Mouse (Mus musculus): ENCODE results near the gene Rlf.
A peak's percentile ranks its signal among the peaks of the same experiment; 100 is the strongest.
"Not testable (repeated sequence)": the region's sequence is repeated elsewhere in the genome, so short reads cannot be mapped to it uniquely, and the experiment has no call there.

The Rlf gene

DNA sequence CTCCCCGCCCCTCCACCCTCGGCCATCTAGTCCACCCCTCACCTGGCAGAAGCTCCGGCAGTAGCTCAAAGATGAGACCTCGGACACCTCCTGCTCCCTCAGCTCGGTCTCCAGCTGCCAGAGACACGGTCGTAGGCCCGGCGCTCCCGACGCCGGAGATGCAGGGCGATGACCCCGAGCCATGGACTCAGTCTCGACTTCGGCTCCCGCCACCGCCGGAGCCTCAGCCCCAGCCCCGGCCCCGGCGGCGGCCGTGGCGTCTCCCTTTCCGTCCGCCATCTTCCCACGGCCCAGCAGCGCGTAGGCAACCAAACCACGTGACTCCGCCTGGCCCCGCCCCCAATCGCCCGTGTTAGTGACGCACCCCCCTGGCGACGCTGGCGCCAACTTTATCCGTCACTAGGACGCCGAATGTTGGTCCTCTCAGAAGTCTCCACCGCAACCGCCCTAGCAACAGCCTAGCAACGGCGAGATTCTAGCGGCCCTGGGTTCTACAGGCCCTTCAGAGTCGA is at the start of gene Rlf:
Gene Rlf, minus strand, starts transcription at position 292 of the 512 bp plus-strand sequence.
- DNase-seq (ENCODE audit: low read depth) = peak; percentile 99

GRCm38 (mm10) chr4:121241612-121242000 is 26.7 kb upstream of the Rlf start:
- DNase-seq (ENCODE audit: low read depth) = no peak

DNA sequence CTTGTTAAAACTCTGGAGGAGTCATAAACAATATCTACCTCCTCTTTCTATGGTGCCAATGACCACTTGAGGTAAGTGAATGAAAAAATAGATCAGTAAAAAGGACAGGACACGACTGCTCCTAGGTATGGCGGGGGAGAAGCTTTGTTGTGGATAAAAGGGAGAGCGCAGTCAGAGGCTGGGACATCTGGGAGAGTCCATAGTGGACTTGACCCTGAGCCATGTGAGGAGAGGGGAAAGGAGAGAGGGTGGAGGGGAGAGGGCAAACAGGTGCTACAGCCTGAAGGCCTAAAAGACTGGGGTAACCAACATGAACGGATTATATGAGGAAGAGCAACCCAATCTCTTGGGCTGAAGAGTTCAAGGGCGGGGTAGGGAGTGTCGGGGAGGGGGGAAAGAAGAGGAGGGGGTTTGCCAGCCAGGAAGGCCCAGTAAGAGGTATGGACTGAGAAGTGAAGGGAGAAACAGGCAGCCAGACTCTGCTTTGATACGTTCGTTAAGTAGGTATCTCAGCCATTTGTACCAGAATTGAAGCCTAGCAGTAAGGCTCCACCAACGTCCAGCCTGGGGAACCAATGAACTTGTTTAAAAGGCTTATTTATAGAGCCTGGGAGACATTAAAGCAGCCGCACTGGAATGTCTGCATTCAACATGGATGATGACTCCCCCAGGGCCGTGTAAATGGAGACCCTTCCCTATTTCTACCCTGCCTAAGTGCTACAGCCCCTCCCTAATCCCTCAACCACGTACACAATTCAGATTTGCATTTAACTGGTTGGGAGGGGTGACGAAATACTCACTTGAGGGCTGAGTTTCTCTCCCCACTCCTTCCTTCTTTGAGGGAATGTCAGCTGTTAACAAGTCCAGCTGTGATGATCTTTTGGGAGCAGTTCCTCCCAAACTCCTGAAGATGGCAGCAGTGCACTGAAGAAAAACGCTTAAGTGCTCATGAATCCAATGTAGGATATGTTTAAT is 26.0 kb upstream of the Rlf start:
- peak; percentile 65 for DNase-seq (ENCODE audit: low read depth)

GRCm38 (mm10) chr4:121239878-121240277 is 25.0 kb upstream of the Rlf start:
- DNase-seq (ENCODE audit: low read depth) = no peak

DNA sequence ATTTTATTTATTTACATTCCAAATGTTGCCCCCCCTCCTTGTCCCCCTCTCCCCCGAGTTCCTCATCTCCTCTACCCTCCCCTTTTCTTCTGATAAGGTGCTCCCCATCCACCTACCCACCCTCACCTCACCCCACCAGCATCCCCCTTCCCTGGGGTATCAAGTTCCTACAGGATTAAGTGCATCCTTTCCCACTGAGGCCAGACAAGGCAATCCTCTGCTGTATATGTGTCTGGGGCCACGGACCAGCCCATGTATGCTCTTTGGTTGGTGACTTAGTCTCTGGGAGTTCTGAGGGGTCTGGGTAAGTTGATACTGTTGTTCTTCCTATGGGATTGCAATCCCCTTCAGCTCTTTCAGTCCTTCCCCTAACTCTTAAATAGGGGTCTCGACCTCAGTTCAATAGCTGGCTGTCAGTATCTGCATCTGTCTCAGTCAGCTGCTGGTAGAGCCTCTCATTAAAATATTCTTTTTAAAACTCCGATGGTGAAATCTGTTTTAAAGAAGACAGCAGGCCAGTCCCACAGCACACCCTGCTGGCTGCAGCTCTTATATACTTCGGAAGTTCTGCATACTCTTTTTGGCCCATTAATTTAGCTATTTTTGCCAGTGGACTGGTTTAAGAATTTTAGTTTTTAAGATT is 17.0 kb upstream of the Rlf start:
- DNase-seq (ENCODE audit: low read depth) = peak; percentile 64

GRCm38 (mm10) chr4:121230943-121231614 is 16.2 kb upstream of the Rlf start:
- DNase-seq (ENCODE audit: low read depth) = peak; percentile 30

DNA sequence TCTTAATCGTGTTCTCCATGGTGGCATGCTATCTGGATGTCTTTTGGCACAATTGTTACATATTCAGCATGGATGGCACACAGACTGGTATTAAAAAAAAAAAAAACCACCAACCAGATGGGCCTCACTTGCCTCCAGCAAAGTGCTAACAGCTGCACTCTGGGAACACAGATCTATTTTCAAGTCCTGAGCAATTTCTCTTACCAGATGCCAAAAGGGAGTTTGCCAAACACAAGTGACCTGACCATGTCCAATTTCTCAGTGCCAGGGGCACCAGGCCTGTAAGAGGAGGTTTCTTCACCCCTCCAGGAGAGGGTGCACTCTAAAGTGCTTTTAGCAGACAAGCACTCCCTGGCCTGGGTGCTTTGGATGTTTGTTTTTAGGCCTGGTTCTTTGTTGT is 12.2 kb upstream of the Rlf start:
- DNase-seq (ENCODE audit: low read depth) = no peak

GRCm38 (mm10) chr4:121225177-121225576 is 10.3 kb upstream of the Rlf start:
- DNase-seq (ENCODE audit: low read depth) = no peak

GRCm38 (mm10) chr4:121223136-121223535 is 8.3 kb upstream of the Rlf start:
- DNase-seq (ENCODE audit: low read depth) = no peak

DNA sequence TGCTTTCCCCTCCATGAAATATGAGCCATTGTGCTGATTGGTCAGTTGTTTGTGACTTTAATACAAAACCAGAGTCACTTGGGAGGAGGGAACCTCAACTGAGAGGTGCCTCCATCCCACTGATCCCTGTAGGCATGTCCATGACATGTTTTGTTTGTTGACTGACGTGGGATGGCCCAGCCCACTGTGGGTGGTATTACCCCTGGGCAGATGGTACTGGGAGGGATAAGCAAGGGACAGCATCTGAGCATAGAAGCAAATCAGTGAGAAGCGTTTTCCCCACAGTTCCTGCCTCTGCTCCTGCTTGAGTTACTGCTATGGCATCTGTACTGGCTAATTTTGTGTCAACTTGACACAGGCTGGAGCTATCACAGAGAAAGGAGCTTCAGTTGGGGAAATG is 1.3 kb upstream of the Rlf start:
- DNase-seq (ENCODE audit: low read depth) = peak; percentile 21

DNA sequence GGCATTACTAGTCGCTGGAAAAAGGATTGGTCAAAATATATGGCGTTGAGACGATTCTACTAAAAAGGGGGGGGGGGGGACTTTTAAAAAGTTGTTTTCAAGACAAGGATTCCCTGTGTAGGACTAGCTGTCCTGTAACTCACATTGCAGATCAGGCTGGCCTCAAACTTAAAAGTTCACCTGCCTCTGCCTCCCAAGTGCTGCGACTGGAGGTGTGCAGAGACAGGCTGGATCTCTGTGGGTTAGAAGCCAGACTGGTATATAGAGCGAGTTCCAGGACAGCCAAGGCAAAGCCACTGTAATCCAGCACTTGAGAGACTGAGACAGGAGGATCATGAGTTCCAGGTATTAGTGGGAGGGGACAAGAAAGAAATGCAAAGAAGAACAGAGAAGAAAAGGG is 605 bp upstream of the Rlf start:
- DNase-seq (ENCODE audit: low read depth) = peak; percentile 48

DNA sequence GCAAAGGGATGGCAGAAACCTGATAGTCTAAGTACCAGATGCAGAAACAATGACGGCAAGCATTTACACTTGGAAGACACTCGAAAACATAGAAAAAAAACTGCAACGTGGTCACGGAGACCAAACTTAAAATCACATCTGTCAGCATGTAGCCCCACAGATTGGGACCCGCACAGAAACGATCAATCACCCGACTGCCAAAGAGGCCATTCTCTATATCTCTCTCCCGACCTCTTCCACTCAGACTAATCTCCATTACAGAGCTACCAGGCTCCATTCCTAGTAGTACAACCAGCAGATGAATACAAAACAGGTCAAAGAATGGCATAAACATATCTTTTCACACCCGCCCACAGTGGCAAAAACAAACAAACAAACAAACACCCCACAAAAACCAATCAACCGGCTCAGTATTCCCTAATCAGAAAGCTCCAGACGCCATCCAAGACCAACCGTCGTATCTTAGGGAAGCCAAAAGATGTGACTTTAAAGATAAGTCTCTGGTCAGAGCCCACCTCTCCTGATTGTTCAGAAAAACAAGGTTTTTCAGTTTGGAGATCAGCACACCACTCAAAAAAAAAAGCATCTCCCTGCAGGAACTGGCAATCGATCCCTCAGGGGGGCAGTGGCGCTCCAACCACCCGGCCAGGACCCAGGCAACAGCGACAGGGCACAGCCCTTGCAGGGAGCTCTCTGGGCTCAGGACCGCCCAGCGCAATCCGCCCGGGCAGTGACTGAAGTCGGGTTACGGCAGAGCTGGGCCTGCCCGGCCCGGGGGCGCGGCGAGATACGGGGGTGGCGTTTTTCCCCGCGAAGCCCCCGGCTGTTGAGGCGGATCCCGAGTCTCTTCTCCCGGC is 720 bp downstream of the Rlf start:
- DNase-seq (ENCODE audit: low read depth) = peak; percentile 71

DNA sequence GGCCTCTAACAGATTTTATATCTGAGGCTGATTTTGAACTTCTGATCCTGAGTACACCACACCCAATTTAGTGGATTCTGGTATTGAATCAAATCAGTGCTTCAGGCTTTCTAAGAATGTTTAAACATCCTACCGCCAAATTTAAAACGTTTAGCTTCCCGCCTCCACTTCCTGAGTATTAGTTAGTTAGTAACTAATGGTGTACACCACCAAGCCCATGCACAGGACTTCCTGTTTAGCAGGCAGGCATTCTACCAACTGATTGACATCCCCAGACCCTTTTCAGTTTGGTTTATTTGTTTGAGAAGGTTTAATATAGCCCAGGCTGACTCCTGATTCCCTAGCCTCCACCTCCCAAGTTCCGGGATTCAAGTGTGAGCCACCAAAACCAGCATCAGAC is 6.0 kb downstream of the Rlf start:
- DNase-seq (ENCODE audit: low read depth) = peak; percentile 52

GRCm38 (mm10) chr4:121197856-121198255 is 17.0 kb downstream of the Rlf start:
- DNase-seq (ENCODE audit: low read depth) = no peak

DNA sequence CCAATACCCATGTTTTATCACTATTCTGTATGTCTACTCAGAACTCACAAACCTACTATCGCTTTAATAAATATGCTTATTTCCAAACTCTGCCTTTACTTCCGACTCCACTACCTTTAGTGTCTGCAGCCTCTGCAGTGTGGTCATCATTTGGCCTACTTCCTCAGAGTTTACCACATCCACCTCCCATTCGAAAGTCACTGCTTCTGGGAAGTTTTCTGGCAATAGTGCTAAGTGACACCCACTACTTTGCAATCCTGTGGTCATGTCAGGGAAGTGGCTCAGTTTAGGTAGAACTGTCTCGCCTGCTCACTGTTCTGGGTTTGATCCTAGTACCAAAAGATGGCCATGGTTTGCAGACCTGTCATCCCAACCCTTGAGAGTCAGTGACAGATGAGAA is 17.9 kb downstream of the Rlf start:
- DNase-seq (ENCODE audit: low read depth) = peak; percentile 51

DNA sequence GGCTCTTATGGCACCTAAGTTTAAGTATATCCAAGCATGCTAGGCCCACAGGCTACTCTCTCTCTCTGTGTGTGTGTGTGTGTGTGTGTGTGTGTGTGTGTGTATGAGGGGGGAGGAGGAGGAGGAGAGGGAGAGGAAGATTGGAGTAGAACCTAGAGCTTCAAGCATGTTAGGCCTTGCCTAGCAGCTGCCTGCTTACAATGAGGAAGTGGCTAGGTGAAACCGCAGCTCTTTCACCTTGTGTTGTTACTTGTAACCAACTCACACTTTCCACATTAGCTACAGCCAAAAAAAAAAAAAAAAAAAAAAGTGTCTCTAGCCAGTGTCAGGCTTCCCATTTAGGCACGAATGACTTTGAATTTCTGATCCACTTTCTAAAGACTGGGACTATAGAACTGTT is 18.7 kb downstream of the Rlf start:
- DNase-seq (ENCODE audit: low read depth) = peak; percentile 82

DNA sequence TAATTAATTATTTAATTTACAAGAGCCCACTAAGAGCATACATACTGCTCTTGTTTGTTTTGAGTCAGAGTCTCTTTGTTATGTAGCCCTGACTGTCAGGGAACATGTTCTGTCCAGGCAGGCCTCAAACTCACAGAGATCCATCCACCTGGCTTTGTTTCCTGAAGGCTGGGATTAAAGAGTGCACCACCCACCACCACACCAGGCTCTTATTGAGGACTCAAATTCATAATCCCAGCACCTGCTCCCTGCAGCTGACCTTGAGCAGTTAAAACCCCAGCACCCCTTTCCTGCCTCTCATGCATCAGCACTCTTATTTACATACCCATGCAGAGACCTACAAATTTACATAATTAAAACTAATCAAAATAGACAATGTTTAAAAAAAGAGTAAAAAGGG is 20.1 kb downstream of the Rlf start:
- DNase-seq (ENCODE audit: low read depth) = no peak

DNA sequence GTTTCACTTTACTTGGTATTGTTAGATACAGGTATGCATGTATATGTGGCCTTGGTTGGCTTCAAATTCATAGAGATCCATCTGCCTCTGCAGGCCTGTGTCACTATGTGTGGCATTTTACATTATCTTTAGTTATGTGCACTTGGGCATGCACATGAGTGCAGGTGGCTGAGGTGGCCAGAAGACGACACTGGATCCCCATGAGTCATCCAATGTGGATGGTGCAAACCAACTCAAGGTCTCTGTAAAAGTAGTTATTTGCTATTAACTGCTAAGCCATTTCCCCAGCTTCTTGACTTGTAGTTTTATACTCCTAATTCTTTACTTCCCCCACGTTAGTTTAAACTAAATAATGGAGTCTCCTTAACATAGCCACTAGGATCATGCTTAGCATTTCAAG is 22.6 kb downstream of the Rlf start:
- DNase-seq (ENCODE audit: low read depth) = no peak

DNA sequence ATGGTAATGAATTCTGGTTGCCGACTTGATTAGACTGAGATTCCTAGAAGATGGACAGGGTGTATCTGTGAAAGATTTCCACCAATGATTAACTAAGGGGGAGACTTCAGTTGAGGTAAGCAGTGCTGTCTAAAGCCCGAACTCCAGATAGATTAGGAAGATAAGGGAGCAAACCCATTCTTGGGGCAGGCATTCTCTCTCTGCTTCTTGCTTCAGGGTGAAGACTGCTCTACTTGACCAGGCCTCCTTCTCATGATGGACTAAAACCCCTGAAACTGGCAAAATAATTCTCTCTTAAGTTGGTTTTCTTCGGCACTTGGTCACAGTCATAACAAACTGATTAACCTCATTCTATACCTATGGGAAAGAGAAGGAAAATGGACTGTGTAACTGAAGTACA is 25.5 kb downstream of the Rlf start:
- no peak for DNase-seq (ENCODE audit: low read depth)

GRCm38 (mm10) chr4:121179669-121180068 is 35.2 kb downstream of the Rlf start:
- DNase-seq (ENCODE audit: low read depth) = no peak

DNA sequence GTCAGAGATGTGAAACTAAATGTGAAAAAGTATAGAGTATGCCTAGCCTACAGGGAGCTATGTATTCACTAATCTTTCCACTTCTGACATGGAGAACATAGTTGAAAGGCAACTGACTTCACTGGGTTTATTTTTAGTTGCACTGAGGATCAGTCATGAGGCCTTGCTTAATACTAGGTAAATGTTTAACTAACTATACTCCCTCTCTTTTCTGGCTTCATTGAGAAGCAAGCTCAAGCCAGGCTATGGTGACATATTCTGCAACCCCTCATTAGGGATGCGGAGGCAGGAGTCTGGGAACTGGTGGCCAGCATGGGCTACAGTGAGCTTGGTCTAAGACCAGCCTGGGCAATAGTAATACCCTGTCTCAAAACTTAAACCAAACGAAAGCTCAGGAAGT is 47.2 kb downstream of the Rlf start:
- DNase-seq (ENCODE audit: low read depth) = no peak

GRCm38 (mm10) chr4:121166697-121167096 is 48.2 kb downstream of the Rlf start:
- not testable (repeated sequence) for DNase-seq (ENCODE audit: low read depth)
